Mouse (Mus musculus): ENCODE measurements around the gene Trp73. TPM values are rescaled to one million over a fixed set of nuclear protein-coding genes. Genes with fewer than 3 reads are reported as not detected.

The Trp73 gene
- polyA plus RNA-seq, 1 experiment from 2014 or later, result 0.20 TPM

DNA sequence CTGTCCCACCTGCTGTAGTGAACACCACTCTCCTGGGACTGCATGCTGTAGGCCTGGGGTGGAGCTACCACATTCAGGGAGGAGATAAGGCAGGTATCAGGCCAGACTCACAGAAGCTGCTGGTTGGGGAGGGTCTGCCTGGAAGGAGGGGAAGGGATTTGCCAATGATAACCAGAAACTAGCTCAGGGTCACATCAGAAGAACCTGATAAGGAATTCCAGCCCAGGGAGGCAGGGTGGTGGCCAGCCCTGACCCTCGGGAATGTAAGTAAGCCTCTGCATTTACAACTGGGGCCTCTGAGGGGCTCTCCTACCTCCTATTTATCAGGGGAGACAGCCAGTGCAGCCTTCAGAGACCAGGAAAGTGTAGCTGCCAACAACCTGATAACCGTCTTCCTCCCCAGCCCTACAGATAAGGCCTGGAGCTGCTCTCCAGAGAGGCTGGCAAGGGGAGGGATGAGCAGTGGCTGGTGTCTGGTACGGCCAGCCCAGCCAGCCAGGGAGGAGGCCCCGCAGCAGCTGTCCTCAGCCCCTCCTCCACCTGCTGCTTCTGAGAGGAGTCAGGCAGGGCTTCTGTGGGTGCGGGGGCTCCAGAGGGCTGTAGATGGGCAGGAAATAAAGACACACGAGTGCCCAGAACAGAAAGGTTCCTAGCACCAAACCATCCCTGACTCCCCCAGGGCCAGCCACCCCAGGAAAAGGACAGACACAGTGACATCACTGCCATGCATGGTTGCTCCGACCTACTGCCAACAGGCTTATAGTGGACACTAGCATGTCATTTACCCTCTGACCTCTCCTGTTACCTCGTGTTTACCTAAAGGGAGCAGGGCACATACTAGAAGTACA is 116.0 kb downstream of the Trp73 start:
- Histone ChIP-seq H3K9ac (ENCODE audit: low read length) (no peak overlapping the region; the same call in 1 of the 2 replicates), H3K4me3 (ENCODE audit: low read length) (peak overlapping the region; percentile 63; the same call in 1 of the 2 replicates), H3K27ac (ENCODE audit: low read length) (peak overlapping the region; percentile 79; the same call in 1 of the 2 replicates), H3K36me3 (ENCODE audit: control insufficient read depth, insufficient read depth) (peaks cover 26% of the 10 kb centered on the region), H3K4me1 (ENCODE audit: control insufficient read depth, insufficient read depth, low read length) (peaks cover 25% of the 10 kb centered on the region), H3K9me3 (replicated peaks; ENCODE audit: control insufficient read depth, low read length) (no peaks in the 10 kb centered on the region), H3K27me3 (ENCODE audit: control insufficient read depth, insufficient read depth, low read length) (peaks cover 2% of the 10 kb centered on the region; the same call in 1 of the 2 replicates), H3K4me2 (ENCODE audit: low read depth, low read length) (peak overlapping the region; percentile 63)
- ATAC-seq (replicated peaks; ENCODE audit: extremely low read depth, insufficient read depth, low FRiP score), result peak; percentile 38
- 5% methylated on average over 8 of the region's 8 CpGs for WGBS

GRCm38 (mm10) chr4:154022844-154023243 is 117.2 kb downstream of the Trp73 start:
- H3K4me2 ChIP-seq (ENCODE audit: low read depth, low read length), result no peak overlapping the region
- H3K27ac ChIP-seq (ENCODE audit: low read length), result peak overlapping the region; percentile 0
- no peak overlapping the region for H3K9ac ChIP-seq (ENCODE audit: low read length)
- H3K4me1 ChIP-seq (ENCODE audit: control insufficient read depth, insufficient read depth, low read length), result peaks cover 25% of the 10 kb centered on the region
- 39% methylated on average over 4 of the region's 4 CpGs for WGBS
- ATAC-seq (replicated peaks; ENCODE audit: extremely low read depth, insufficient read depth, low FRiP score), result no peak
- H3K9me3 ChIP-seq (replicated peaks; ENCODE audit: control insufficient read depth, low read length), result no peaks in the 10 kb centered on the region
- H3K36me3 ChIP-seq (ENCODE audit: control insufficient read depth, insufficient read depth), result peaks cover 37% of the 10 kb centered on the region
- H3K27me3 ChIP-seq (ENCODE audit: control insufficient read depth, insufficient read depth, low read length), result peaks cover 2% of the 10 kb centered on the region; the same call in 1 of the 2 replicates
- no peak overlapping the region for H3K4me3 ChIP-seq (ENCODE audit: low read length)

DNA sequence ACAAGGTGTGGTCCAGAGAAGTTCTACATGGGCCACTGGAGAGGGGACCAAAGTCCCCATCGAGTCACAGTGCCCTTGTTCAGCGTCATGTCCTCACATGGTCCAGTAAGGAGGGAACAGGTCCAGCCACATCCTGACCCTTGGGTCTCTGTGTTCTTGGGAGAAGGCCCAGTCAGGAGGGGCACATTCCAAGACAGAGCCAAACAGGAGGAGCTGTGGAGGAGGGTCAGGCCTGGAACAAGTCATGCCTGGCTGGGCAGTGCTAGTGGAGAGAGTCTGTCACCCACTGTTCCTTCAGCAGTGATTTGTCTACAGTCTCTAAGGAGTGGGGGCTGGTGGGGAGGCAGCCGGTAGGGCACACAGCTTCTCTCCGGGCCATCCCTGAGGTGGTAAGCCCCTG is 117.6 kb downstream of the Trp73 start:
- WGBS, result 67% methylated on average over 4 of the region's 4 CpGs
- H3K4me1 ChIP-seq (ENCODE audit: control insufficient read depth, insufficient read depth, low read length), result peaks cover 25% of the 10 kb centered on the region
- no peak overlapping the region for H3K4me3 ChIP-seq (ENCODE audit: low read length)
- H3K9me3 ChIP-seq (replicated peaks; ENCODE audit: control insufficient read depth, low read length), result no peaks in the 10 kb centered on the region
- H3K36me3 ChIP-seq (ENCODE audit: control insufficient read depth, insufficient read depth), result peaks cover 40% of the 10 kb centered on the region
- peaks cover 2% of the 10 kb centered on the region; the same call in 1 of the 2 replicates for H3K27me3 ChIP-seq (ENCODE audit: control insufficient read depth, insufficient read depth, low read length)
- no peak for ATAC-seq (replicated peaks; ENCODE audit: extremely low read depth, insufficient read depth, low FRiP score)
- peak overlapping the region; percentile 0 for H3K27ac ChIP-seq (ENCODE audit: low read length)
- no peak overlapping the region for H3K9ac ChIP-seq (ENCODE audit: low read length)
- H3K4me2 ChIP-seq (ENCODE audit: low read depth, low read length), result no peak overlapping the region

DNA sequence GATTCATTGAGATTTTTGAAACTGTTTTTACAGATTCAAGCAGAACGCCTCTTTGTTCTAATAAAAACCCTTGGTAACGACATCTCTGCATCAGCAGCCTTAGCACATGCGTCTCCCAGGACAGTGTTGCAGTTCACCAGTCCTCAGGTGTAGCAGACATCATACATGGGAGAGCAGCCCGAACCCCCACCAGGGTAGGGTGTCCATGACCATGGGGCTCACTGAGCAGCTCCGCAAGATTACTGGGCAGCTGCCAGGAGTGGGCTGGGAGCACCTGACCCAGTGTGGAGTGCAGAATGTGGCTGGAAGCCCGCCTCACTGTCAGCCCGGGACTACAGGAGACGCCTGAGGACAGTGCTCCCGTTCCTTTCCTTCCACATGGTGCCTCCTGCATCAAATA is 118.6 kb downstream of the Trp73 start:
- 77% methylated on average over 9 of the region's 9 CpGs for WGBS
- H3K27me3 ChIP-seq (ENCODE audit: control insufficient read depth, insufficient read depth, low read length), result no peaks in the 10 kb centered on the region
- no peak overlapping the region for H3K4me2 ChIP-seq (ENCODE audit: low read depth, low read length)
- H3K36me3 ChIP-seq (ENCODE audit: control insufficient read depth, insufficient read depth), result peaks cover 49% of the 10 kb centered on the region
- no peak overlapping the region for H3K4me3 ChIP-seq (ENCODE audit: low read length)
- ATAC-seq (replicated peaks; ENCODE audit: extremely low read depth, insufficient read depth, low FRiP score), result no peak
- no peaks in the 10 kb centered on the region for H3K9me3 ChIP-seq (replicated peaks; ENCODE audit: control insufficient read depth, low read length)
- no peak overlapping the region for H3K27ac ChIP-seq (ENCODE audit: low read length)
- no peak overlapping the region for H3K9ac ChIP-seq (ENCODE audit: low read length)
- H3K4me1 ChIP-seq (ENCODE audit: control insufficient read depth, insufficient read depth, low read length), result peaks cover 25% of the 10 kb centered on the region

DNA sequence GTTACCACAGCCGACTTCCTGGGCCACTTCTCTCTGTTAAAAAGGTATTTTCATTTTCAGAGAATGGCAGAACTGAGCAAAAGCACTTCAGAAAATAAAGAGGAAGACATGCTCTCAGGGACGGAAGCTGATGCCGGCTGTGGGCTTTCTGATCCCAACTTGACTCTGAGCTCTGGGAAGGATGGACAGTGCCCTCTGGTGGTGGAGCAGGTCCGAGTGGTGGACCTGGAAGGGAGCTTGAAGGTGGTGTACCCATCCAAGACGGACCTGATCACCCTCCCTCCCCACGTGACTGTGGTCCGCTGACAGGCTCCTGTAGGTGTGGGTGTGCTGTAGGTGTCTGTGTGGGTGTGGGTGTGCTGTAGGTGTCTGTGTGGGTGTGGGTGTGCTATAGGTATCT is 120.4 kb downstream of the Trp73 start:
- H3K9ac ChIP-seq (ENCODE audit: low read length), result no peak overlapping the region
- 68% methylated on average over 7 of the region's 7 CpGs for WGBS

GRCm38 (mm10) chr4:154015476-154015875 is 124.5 kb downstream of the Trp73 start:
- 91% methylated on average over 11 of the region's 11 CpGs for WGBS

More for the DNA sequence above, 120.4 kb downstream of the Trp73 start:
- Histone ChIP-seq H3K4me1 (ENCODE audit: control insufficient read depth, insufficient read depth, low read length) (peaks cover 14% of the 10 kb centered on the region), H3K9me3 (replicated peaks; ENCODE audit: control insufficient read depth, low read length) (no peaks in the 10 kb centered on the region), H3K27me3 (ENCODE audit: control insufficient read depth, insufficient read depth, low read length) (no peaks in the 10 kb centered on the region), H3K4me3 (ENCODE audit: low read length) (no peak overlapping the region), H3K4me2 (ENCODE audit: low read depth, low read length) (no peak overlapping the region), H3K36me3 (ENCODE audit: control insufficient read depth, insufficient read depth) (peaks cover 64% of the 10 kb centered on the region), H3K27ac (ENCODE audit: low read length) (no peak overlapping the region)
- no peak for ATAC-seq (replicated peaks; ENCODE audit: extremely low read depth, insufficient read depth, low FRiP score)

GRCm38 (mm10) chr4:154012132-154012882 is 127.7 kb downstream of the Trp73 start:
- peak overlapping the region; percentile 54 for H3K27ac ChIP-seq (ENCODE audit: low read length)
- peaks cover 13% of the 10 kb centered on the region for H3K4me1 ChIP-seq (ENCODE audit: control insufficient read depth, insufficient read depth, low read length)
- ATAC-seq (replicated peaks; ENCODE audit: extremely low read depth, insufficient read depth, low FRiP score), result peak; percentile 12; the same call in 1 of the 2 replicates
- H3K4me2 ChIP-seq (ENCODE audit: low read depth, low read length), result peak overlapping the region; percentile 97
- peaks cover 26% of the 10 kb centered on the region for H3K36me3 ChIP-seq (ENCODE audit: control insufficient read depth, insufficient read depth)
- H3K27me3 ChIP-seq (ENCODE audit: control insufficient read depth, insufficient read depth, low read length), result no peaks in the 10 kb centered on the region
- peak overlapping the region; percentile 84 for H3K4me3 ChIP-seq (ENCODE audit: low read length)
- under 1% methylated on average over 55 of the region's 55 CpGs for WGBS
- peak overlapping the region; percentile 94 for H3K9ac ChIP-seq (ENCODE audit: low read length)
- H3K9me3 ChIP-seq (replicated peaks; ENCODE audit: control insufficient read depth, low read length), result no peaks in the 10 kb centered on the region

More at GRCm38 (mm10) chr4:154015476-154015875, 124.5 kb downstream of the Trp73 start:
- Histone ChIP-seq H3K4me3 (ENCODE audit: low read length) (no peak overlapping the region), H3K9ac (ENCODE audit: low read length) (no peak overlapping the region), H3K4me2 (ENCODE audit: low read depth, low read length) (no peak overlapping the region), H3K4me1 (ENCODE audit: control insufficient read depth, insufficient read depth, low read length) (peaks cover 13% of the 10 kb centered on the region), H3K27ac (ENCODE audit: low read length) (no peak overlapping the region), H3K27me3 (ENCODE audit: control insufficient read depth, insufficient read depth, low read length) (no peaks in the 10 kb centered on the region), H3K36me3 (ENCODE audit: control insufficient read depth, insufficient read depth) (peaks cover 53% of the 10 kb centered on the region), H3K9me3 (replicated peaks; ENCODE audit: control insufficient read depth, low read length) (no peaks in the 10 kb centered on the region)
- ATAC-seq (replicated peaks; ENCODE audit: extremely low read depth, insufficient read depth, low FRiP score), result no peak

GRCm38 (mm10) chr4:154011646-154012089 is 128.3 kb downstream of the Trp73 start, which contains the start of gene Lrrc47:
TSS of gene Lrrc47 (plus strand) at chr4:154011731.
- peaks cover 24% of the 10 kb centered on the region for H3K36me3 ChIP-seq (ENCODE audit: control insufficient read depth, insufficient read depth)
- H3K9ac ChIP-seq (ENCODE audit: low read length), result peak within 1 kb of the TSS; percentile 94
- no peaks in the 10 kb centered on the region for H3K27me3 ChIP-seq (ENCODE audit: control insufficient read depth, insufficient read depth, low read length)
- H3K27ac ChIP-seq (ENCODE audit: low read length), result peak within 1 kb of the TSS; percentile 54
- under 1% methylated on average over 59 of the region's 59 CpGs for WGBS
- peak within 1 kb of the TSS; percentile 84 for H3K4me3 ChIP-seq (ENCODE audit: low read length)
- H3K9me3 ChIP-seq (replicated peaks; ENCODE audit: control insufficient read depth, low read length), result no peaks in the 10 kb centered on the region
- peak within 1 kb of the TSS; percentile 97 for H3K4me2 ChIP-seq (ENCODE audit: low read depth, low read length)
- peak; percentile 96 for ATAC-seq (replicated peaks; ENCODE audit: extremely low read depth, insufficient read depth, low FRiP score)
- peaks cover 13% of the 10 kb centered on the region for H3K4me1 ChIP-seq (ENCODE audit: control insufficient read depth, insufficient read depth, low read length)

Measured in heart, embryonic 16.5 days (tissue).